Mouse (Mus musculus) lung, postnatal 25 days (tissue): ENCODE results near the gene Igsf10.

Experiments
- DNase-seq: peaks from one replicate; pipeline ENCODE4 v3.0.0; 2022; ENCODE audit warnings: low spot score

Igsf10 gene

GRCm38 (mm10) chr3:59293437-59294199, 50.6 kb downstream of the Igsf10 start:
- DNase-seq: no peak

GRCm38 (mm10) chr3:59290551-59290950, 53.6 kb downstream of the Igsf10 start:
- DNase-seq: no peak

GRCm38 (mm10) chr3:59278620-59279019, 65.6 kb downstream of the Igsf10 start:
- DNase-seq: no peak

GRCm38 (mm10) chr3:59278254-59278533, 66.0 kb downstream of the Igsf10 start:
- no peak for DNase-seq

- no peak for DNase-seq
These were observed 66.5 kb downstream of the Igsf10 start for GRCm38 (mm10) chr3:59277502-59278253.

- DNase-seq: no peak
These were observed 73.4 kb downstream of the Igsf10 start for GRCm38 (mm10) chr3:59270811-59271210.
